Mouse (Mus musculus): ENCODE data around the gene Rgl1.

GRCm38 (mm10) chr1:152724286-152724685 lies 41.9 kb downstream of the Rgl1 start:
- TF ChIP-seq ZNF384 (IDR thresholded peaks at IDR 0.05; ENCODE audit: low read depth, low read length) (peak; percentile 92), MAFK (IDR thresholded peaks at IDR 0.05; ENCODE audit: insufficient read depth, low read depth, low read length) (no peak), ZC3H11A (IDR thresholded peaks at IDR 0.05; ENCODE audit: borderline replicate concordance, low read depth, low read length) (no peak), CHD2 (IDR thresholded peaks at IDR 0.05; ENCODE audit: low read depth, low read length) (no peak)

Measured in ES-E14 (cell line).